Mouse (Mus musculus): ENCODE data around the gene Aars2.

GRCm38 (mm10) chr17:45538394-45538793, 31.8 kb downstream of the Aars2 start:
- TF ChIP-seq CTCF (IDR thresholded peaks at IDR 0.05; ENCODE audit: insufficient read depth, low read depth, low read length), result no peak
- TF ChIP-seq POLR2A (IDR thresholded peaks at IDR 0.05; ENCODE audit: insufficient read depth, low read depth, low read length), result no peak
